In genomic region chr2:178264389-178264788, GRCm38 (mm10) we compare ENCODE assay signal across 8 mouse cellular contexts.
A peak's percentile ranks its signal among the peaks of the same experiment; 100 is the strongest.
DNase-seq lines count a peak whose midpoint lies in the region; ATAC-seq and TF ChIP-seq lines count a peak whose summit lies in the region.

No protein-coding gene starts in this region.

- no peaks in the 10 kb centered on the region for H3K9me3 ChIP-seq in hindbrain, embryonic 11.5 days (ENCODE audit: control insufficient read depth, low read length)

- H3K4me3 ChIP-seq in hindbrain, embryonic 11.5 days (ENCODE audit: low read depth, low read length): no peak overlapping the region
- no peak overlapping the region for H3K4me3 ChIP-seq in lung, adult 2 months (replicated peaks; ENCODE audit: extremely low read depth, low read depth, low read length)

- peak; percentile 45 for DNase-seq in WW6 (ENCODE audit: low read depth, low spot score)
- DNase-seq in cerebellum, adult 9-11 months: peak; percentile 89
- peak; percentile 71 to 86 for DNase-seq in frontal cortex, postnatal 14 days (ENCODE audit: low spot score in 2 of 2)
- DNase-seq in hindbrain, embryonic 11.5 days (ENCODE audit: low spot score): peak; percentile 91
- DNase-seq in layer of hippocampus, adult 8-10 months (ENCODE audit: low spot score in 2 of 2): peak; percentile 81 to 91
- DNase-seq in lung, adult 2 months: peak; percentile 54
- peak; percentile 62 for DNase-seq in ovary, postnatal 36 days (ENCODE audit: low spot score)
- peak; percentile 28 for DNase-seq in urinary bladder, postnatal 10 days (ENCODE audit: low spot score)

- peak; percentile 74 for ATAC-seq in hindbrain, embryonic 11.5 days (ENCODE audit: low FRiP score)

- TF ChIP-seq POLR2A in lung, adult 2 months (IDR thresholded peaks at IDR 0.05; ENCODE audit: borderline replicate concordance, extremely low read depth, low read depth, low read length): no peak

- no peaks in the 10 kb centered on the region; the same call in 1 of the 2 replicates for H3K4me1 ChIP-seq in hindbrain, embryonic 11.5 days (replicated peaks; ENCODE audit: control insufficient read depth, insufficient read depth, low read length)
- no peaks in the 10 kb centered on the region for H3K4me1 ChIP-seq in lung, adult 2 months (ENCODE audit: control insufficient read depth, insufficient read depth, low read length)

- H3K4me2 ChIP-seq in hindbrain, embryonic 11.5 days (replicated peaks; ENCODE audit: low read depth, low read length): no peak overlapping the region

- no peak overlapping the region for H3K27ac ChIP-seq in hindbrain, embryonic 11.5 days (ENCODE audit: low read depth, low read length)

- WGBS in hindbrain, embryonic 11.5 days: 6% methylated on average over 8 of the region's 8 CpGs
- WGBS in lung, adult 2 months: 5% methylated on average over 8 of the region's 8 CpGs

- peak; percentile 73 for TF ChIP-seq CTCF in lung, adult 2 months (IDR thresholded peaks at IDR 0.05; ENCODE audit: insufficient read depth, low read length)

- no peaks in the 10 kb centered on the region for H3K36me3 ChIP-seq in hindbrain, embryonic 11.5 days (ENCODE audit: control insufficient read depth, insufficient read depth, low read length)

- H3K27me3 ChIP-seq in hindbrain, embryonic 11.5 days (ENCODE audit: control insufficient read depth, insufficient read depth, low read length): no peaks in the 10 kb centered on the region

- no peak overlapping the region for H3K9ac ChIP-seq in hindbrain, embryonic 11.5 days (ENCODE audit: low read depth, low read length)

Comparison
In these comparisons a context has a peak if more than half of its experiments do, and no peak if none do; other contexts are left out.
1. DNase-seq: peak in every context shown above with its lines; median percentile 91 in hindbrain, embryonic 11.5 days; 89 in cerebellum, adult 9-11 months; 86 in layer of hippocampus, adult 8-10 months; 78 in frontal cortex, postnatal 14 days; 62 in ovary, postnatal 36 days; 54 in lung, adult 2 months; 45 in WW6; 28 in urinary bladder, postnatal 10 days.